Mouse (Mus musculus) brain, embryonic 14.5 days (tissue): ENCODE results near the gene Gm43638.

Experiments used
- CTCF ChIP-seq: fragments of 200-500 bp; IDR thresholded peaks from 2 replicates; pipeline ENCODE4 v1.5.1; 2012; ENCODE audit warnings: inconsistent platforms, mild to moderate bottlenecking, moderate library complexity, borderline replicate concordance; ENCODE audit not compliant: insufficient read depth, insufficient read length; ENCODE audit errors: extremely low read depth
- POLR2A ChIP-seq: fragments of 200-500 bp; IDR thresholded peaks from 2 replicates; pipeline ENCODE4 v1.6.1; 2012; ENCODE audit warnings: mild to moderate bottlenecking, inconsistent platforms, borderline replicate concordance; ENCODE audit not compliant: poor library complexity, insufficient read depth, insufficient read length, severe bottlenecking; ENCODE audit errors: extremely low read depth

DNA sequence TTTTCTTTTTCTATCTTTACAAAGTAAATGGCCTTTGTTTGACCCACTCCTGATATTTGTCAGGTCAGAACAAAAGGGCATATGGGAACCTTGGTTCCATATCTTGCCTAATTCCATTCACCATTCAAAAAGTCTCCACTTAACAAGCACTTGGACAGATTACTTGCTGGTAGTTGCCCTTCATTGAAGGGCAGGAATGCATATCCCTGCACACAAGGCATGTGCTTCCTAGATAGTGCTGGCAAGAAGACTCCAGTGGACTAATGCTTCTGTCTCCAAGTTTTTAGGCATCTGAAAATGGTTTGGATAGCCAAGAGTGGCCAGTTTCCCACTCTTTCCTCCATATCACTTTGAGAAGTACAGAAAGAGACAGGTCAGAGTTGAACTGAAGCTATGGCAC is 12.7 kb upstream of the Gm43638 start:
- TF ChIP-seq CTCF (no peak), POLR2A (no peak)
